Mouse (Mus musculus) hindbrain, embryonic 11.5 days (tissue): ENCODE measurements around the gene Fndc10. TPM values are rescaled to one million over a fixed set of nuclear protein-coding genes. Genes with fewer than 3 reads are reported as not detected.

Experiments
- ATAC-seq: fragments of 200-750 bp; cut with Nextera tagmentation; 2 replicates; pipeline ENCODE4 v1.8.0; 2017; ENCODE audit warnings: mild to moderate bottlenecking, moderate TSS enrichment, moderate library complexity; ENCODE audit not compliant: low FRiP score
- DNase-seq: peaks from one replicate; pipeline ENCODE4 v3.0.0-alpha.2; 2015; ENCODE audit warnings: low spot score
- H3K27ac ChIP-seq: fragments of 300-500 bp; sonication (generic); 2 replicates; pipeline ENCODE4 v1.5.1; 2014; ENCODE audit warnings: mild to moderate bottlenecking, low read depth, low read length
- H3K27me3 ChIP-seq: fragments of 300-500 bp; sonication (generic); 2 replicates; pipeline ENCODE4 v1.6.1; 2014; ENCODE audit warnings: mild to moderate bottlenecking, low read length, moderate library complexity, mixed read lengths; ENCODE audit not compliant: control insufficient read depth, insufficient read depth
- H3K36me3 ChIP-seq: fragments of 300-500 bp; sonication (generic); 2 replicates; pipeline ENCODE4 v1.6.1; 2014; ENCODE audit warnings: mild to moderate bottlenecking, low read length, moderate library complexity, mixed read lengths; ENCODE audit not compliant: control insufficient read depth, insufficient read depth
- H3K4me1 ChIP-seq: fragments of 300-500 bp; sonication (generic); replicated peaks from 2 replicates; pipeline ENCODE4 v1.6.1; 2014; ENCODE audit warnings: low read length, mixed read lengths; ENCODE audit not compliant: control insufficient read depth, insufficient read depth
- H3K4me2 ChIP-seq: fragments of 300-500 bp; sonication (generic); replicated peaks from 2 replicates; pipeline ENCODE4 v1.6.1; 2014; ENCODE audit warnings: mild to moderate bottlenecking, low read depth, low read length
- H3K4me3 ChIP-seq: fragments of 300-500 bp; sonication (generic); 2 replicates; pipeline ENCODE4 v1.5.1; 2014; ENCODE audit warnings: low read depth, low read length
- H3K9ac ChIP-seq: fragments of 300-500 bp; sonication (generic); 2 replicates; pipeline ENCODE4 v1.6.1; 2014; ENCODE audit warnings: low read depth, low read length
- H3K9me3 ChIP-seq: fragments of 300-500 bp; sonication (generic); 2 replicates; pipeline ENCODE4 v1.6.1; 2016; ENCODE audit warnings: low read length; ENCODE audit not compliant: control insufficient read depth
- WGBS: fragments of 180-500 bp; shearing (Covaris S2); extraction: QIAGEN DNeasy Blood & Tissue Kit; methylation state at CpG from one replicate; pipeline ENCODE4 v1.1.7; 2014; 5-methylcytosine and 5-hydroxymethylcytosine counted together
- polyA plus RNA-seq: library from polyadenylated mRNA; unstranded; fragments of >200 nt; fragmentation: Nextera tagmentation; extraction: Ambion mirVana; gene quantifications from 2 replicates; pipeline ENCODE4 v1.2.1, GENCODE M21; 2014

Gene Fndc10
- polyA plus RNA-seq, 1 experiment from 2014 or later: 1.6 TPM

DNA sequence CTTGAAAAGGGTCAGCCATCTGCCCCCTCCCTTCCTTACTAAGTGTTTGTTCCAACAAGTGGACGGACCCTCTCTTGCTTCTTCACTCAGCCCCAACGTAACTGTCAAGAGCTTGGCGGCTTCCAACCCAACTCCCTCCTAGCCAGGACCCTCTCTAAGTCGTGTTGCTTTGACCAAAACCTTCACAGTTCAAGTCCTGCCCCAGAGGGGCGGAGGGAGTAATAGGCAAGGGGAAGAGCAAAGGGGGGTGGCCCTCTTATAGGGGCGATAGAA is 40.0 kb upstream of the Fndc10 start:
- H3K4me1 ChIP-seq: peaks cover 14% of the 10 kb centered on the region
- peak overlapping the region; percentile 66 for H3K4me2 ChIP-seq
- H3K27me3 ChIP-seq: peaks cover 50% of the 10 kb centered on the region
- no peaks in the 10 kb centered on the region for H3K9me3 ChIP-seq
- DNase-seq: no peak
- ATAC-seq: peak; percentile 2; the same call in 1 of the 2 replicates
- no peaks in the 10 kb centered on the region for H3K36me3 ChIP-seq
- peak overlapping the region; percentile 29; the same call in 1 of the 2 replicates for H3K4me3 ChIP-seq
- peak overlapping the region; percentile 45; the same call in 1 of the 2 replicates for H3K9ac ChIP-seq
- no peak overlapping the region for H3K27ac ChIP-seq
- WGBS: 4% methylated on average over 6 of the region's 6 CpGs

DNA sequence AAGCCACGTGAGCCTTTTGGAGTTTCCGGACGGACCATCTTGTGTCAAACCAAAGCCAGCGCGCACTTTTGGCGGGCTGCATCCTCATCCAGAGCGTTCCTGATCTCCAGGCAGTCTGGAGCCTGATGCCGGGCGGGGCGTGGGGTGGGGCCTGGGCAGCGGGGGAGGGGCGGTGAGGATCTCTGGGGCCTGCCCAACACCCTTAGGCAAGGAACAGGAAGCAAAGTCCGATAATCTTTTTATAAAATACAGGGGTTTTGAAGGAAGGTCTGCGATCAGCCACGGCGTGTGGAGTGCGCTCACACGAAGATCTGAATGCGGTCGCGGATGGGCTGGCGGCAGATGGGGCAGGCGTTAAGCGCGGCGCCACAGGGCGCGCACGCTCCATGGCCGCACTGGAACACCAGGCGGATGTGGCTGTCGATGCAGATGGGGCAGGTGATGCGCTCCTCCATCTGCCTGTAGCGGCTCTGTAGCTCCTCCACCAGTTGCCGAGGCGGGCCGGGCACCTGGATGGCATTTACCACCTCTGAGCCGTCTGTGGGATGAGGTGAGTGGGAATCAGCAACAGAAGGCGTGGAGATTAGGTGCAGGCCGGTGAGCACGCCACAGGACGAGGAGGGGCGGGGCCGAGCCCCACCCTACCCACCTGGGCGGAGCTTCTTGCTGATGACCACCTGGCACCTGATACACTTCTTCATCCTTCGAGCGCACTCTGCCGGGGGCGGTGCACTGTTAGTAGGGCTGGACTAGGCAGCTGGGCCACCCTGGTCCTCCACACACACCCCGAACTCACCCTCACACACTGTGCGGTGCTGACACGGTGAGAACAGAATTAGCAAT is 39.5 kb upstream of the Fndc10 start:
- Histone ChIP-seq H3K4me1 (peaks cover 14% of the 10 kb centered on the region), H3K27me3 (peaks cover 50% of the 10 kb centered on the region), H3K9me3 (no peaks in the 10 kb centered on the region), H3K9ac (peak overlapping the region; percentile 45; the same call in 1 of the 2 replicates), H3K36me3 (no peaks in the 10 kb centered on the region), H3K27ac (no peak overlapping the region), H3K4me2 (peak overlapping the region; percentile 66), H3K4me3 (peak overlapping the region; percentile 29)
- WGBS: 2% methylated on average over 52 of the region's 52 CpGs
- ATAC-seq (peak; percentile 28; the same call in 1 of the 2 replicates), DNase-seq (peak; percentile 59)

DNA sequence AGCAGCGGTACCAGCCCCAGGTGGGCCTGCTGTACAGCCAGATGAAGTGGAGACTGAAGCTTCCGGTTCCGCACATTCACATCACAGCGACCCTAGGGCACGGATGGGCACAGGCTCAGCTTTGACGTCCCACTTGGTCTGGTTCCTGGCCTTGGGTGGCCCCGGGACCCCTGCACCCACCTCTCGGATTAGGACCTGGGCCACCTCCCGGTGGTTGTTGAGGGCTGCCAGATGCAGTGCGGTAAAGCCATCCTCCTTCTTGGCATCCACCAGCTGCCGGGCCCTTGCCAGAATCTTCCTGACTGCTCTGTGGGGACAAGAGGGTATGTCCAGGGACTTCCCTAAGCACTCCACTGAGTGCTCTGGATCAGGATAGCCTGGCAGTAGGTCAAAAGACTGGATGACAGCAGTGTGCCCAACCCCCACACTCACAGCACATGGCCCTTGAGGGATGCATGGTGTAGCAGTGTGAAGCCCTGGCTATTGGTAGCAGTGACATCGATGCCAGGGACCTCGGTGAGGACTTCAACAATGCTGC is 37.9 kb upstream of the Fndc10 start:
- DNase-seq (no peak), ATAC-seq (no peak)
- H3K4me3 ChIP-seq: no peak overlapping the region
- no peak overlapping the region for H3K4me2 ChIP-seq
- H3K4me1 ChIP-seq: peaks cover 14% of the 10 kb centered on the region
- H3K9me3 ChIP-seq: no peaks in the 10 kb centered on the region
- no peak overlapping the region for H3K27ac ChIP-seq
- no peaks in the 10 kb centered on the region for H3K36me3 ChIP-seq
- 92% methylated on average over 13 of the region's 13 CpGs for WGBS
- no peak overlapping the region for H3K9ac ChIP-seq
- H3K27me3 ChIP-seq: peaks cover 47% of the 10 kb centered on the region

DNA sequence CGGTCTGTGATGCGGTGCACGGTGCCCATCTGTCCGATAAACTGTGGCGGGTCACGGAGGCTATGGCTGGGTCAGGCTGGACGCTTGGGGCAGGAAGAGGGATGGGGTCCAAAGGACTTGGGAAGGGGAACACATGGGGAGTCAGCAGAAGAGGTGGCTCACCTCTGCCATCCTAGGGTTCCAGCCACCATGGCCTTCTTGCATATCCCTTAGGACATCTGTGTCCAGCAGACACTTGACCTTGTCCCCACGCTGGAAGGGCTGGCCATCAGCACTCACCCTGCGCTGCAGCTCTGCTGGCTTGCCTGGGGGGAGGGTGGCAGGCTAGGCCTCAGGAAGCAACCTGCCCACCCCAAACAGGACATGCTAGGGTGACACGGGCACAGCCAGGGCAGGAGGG is 35.2 kb upstream of the Fndc10 start:
- Histone ChIP-seq H3K27me3 (peaks cover 21% of the 10 kb centered on the region), H3K27ac (no peak overlapping the region), H3K4me2 (no peak overlapping the region), H3K9ac (no peak overlapping the region), H3K4me3 (no peak overlapping the region), H3K4me1 (peaks cover 9% of the 10 kb centered on the region), H3K9me3 (no peaks in the 10 kb centered on the region), H3K36me3 (no peaks in the 10 kb centered on the region)
- ATAC-seq: no peak
- 94% methylated on average over 10 of the region's 10 CpGs for WGBS
- DNase-seq: no peak

DNA sequence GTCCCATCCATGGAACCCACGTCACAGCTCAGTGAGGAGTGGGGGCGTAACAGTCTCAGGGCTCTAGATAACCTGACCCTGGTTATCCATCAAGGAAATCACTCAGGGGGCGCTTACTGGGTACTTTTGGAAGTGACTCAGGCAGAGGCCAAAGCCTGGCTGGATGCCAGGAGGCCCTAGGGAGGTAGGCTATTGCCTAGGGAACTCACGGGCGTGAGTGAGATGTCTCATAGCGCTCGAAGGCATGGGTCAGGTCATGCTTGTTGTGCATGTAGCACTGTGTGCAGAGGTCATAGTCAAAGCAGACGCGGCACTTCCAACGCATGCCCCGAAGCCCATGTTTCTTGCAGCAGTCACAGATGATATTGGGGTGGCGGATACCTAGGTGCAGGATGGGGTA is 33.5 kb upstream of the Fndc10 start:
- H3K4me3 ChIP-seq: no peak overlapping the region
- H3K27ac ChIP-seq: no peak overlapping the region
- DNase-seq: no peak
- H3K27me3 ChIP-seq: peaks cover 5% of the 10 kb centered on the region
- H3K4me1 ChIP-seq: no peaks in the 10 kb centered on the region
- H3K4me2 ChIP-seq: no peak overlapping the region
- 91% methylated on average over 12 of the region's 12 CpGs for WGBS
- ATAC-seq: no peak
- no peaks in the 10 kb centered on the region for H3K36me3 ChIP-seq
- no peaks in the 10 kb centered on the region for H3K9me3 ChIP-seq
- H3K9ac ChIP-seq: no peak overlapping the region

DNA sequence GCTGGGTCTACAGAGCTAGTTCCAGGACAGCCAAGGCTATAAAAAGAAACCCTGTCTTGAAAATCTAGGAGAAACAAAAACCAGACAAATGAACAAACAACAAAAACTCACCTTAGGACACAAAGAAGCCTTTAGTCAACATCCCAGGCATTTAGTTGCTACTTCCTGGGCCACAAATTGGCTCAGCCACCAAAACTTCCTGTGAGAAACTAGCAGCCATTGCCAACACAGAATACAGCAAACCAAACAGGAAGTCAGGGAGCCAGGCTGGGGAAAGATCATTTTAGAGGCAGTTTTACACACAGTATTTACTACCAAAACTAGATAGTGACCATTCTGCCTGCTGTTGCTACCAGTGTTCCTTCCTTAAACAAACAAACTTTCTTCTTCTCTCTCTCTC is 27.2 kb upstream of the Fndc10 start:
- Histone ChIP-seq H3K27ac (no peak overlapping the region), H3K4me1 (no peaks in the 10 kb centered on the region; the same call in 1 of the 2 replicates), H3K9me3 (no peaks in the 10 kb centered on the region), H3K36me3 (no peaks in the 10 kb centered on the region), H3K27me3 (no peaks in the 10 kb centered on the region), H3K4me2 (no peak overlapping the region), H3K4me3 (no peak overlapping the region), H3K9ac (no peak overlapping the region)
- ATAC-seq (no peak), DNase-seq (no peak)

DNA sequence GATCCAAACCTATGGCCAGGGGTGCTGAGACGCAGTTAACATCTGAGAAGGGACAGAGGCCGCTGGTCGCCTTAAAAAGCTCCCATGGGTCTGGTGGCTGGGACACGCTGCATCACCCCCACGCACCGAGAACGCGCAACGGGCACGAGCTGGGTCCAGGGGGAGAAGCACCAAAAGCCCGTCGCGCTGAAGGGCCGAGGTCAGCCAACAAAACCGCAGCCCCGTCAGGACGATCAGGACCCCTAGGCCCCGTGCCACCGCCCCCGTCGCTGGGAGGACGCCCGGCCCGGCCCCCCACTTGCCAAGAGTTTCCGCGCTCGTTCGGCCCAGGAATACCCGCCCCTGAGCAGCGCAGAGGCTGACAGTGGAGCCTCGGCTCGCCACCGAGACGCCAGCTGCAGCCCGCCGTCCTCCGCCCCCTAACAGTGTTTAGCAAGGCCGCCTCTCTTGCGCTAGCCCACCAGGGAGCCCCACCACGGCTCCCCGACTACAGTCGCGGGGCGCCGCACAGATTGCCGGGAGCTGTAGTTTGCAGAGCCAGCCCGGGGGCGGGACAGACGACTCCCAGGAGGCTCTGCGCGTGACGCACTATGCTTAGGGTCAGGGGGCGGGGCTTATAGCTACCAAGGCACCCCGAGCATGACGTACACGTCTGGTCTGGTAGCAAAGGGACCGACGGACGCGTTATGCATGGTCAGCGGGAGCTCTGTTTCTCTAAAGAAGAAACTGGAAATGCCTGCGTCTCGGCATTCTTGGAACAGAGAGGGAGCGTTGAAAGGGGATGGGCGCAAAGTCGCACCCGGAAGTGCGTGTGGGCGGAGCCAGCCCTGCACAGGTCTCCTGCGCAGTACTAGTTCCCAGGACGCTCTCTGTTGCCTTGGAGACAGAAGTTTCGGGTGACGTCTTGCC is 25.2 kb upstream of the Fndc10 start, which contains the start of gene Mib2:
Gene Mib2 (minus strand): TSS at position 510 of the 909 bp plus-strand sequence.
- H3K4me1 ChIP-seq: no peaks in the 10 kb centered on the region; the same call in 1 of the 2 replicates
- ATAC-seq (peak; percentile 99), DNase-seq (peak; percentile 99)
- peak within 1 kb of the TSS; percentile 79 for H3K9ac ChIP-seq
- H3K36me3 ChIP-seq: no peaks in the 10 kb centered on the region
- peak within 1 kb of the TSS; percentile 81 for H3K4me3 ChIP-seq
- H3K4me2 ChIP-seq: peak within 1 kb of the TSS; percentile 91
- WGBS: under 1% methylated on average over 73 of the region's 73 CpGs
- no peaks in the 10 kb centered on the region for H3K9me3 ChIP-seq
- no peaks in the 10 kb centered on the region for H3K27me3 ChIP-seq
- H3K27ac ChIP-seq: peak within 1 kb of the TSS; percentile 65

DNA sequence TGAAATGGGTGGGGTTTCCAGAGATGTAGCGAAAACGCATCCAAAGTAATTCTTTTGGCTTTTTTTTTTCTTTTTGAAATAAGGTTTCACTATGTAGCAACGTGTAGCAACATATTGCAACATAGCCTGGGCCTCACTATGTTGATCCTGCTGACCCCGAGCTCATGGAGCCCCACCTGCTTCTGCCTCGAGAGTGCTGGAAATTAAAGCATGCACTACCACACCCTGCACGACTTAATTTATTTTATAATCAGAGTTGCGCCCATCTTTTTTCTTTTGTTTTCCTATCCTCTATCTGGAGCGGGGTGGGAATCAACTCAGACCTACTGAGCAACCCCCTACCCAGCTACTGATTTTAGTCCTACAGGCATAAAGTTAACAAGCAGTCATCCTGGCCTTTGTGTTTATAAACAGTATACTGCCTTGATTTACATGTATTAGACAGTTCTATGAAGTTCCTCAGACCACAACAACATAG is 24.5 kb upstream of the Fndc10 start:
- H3K9me3 ChIP-seq: no peaks in the 10 kb centered on the region
- H3K4me3 ChIP-seq: peak overlapping the region; percentile 81
- no peaks in the 10 kb centered on the region for H3K27me3 ChIP-seq
- H3K9ac ChIP-seq: no peak overlapping the region
- H3K4me2 ChIP-seq: peak overlapping the region; percentile 91
- no peaks in the 10 kb centered on the region; the same call in 1 of the 2 replicates for H3K4me1 ChIP-seq
- ATAC-seq (peak; percentile 63), DNase-seq (no peak)
- no peaks in the 10 kb centered on the region for H3K36me3 ChIP-seq
- no peak overlapping the region for H3K27ac ChIP-seq
- 1% methylated on average over 8 of the region's 8 CpGs for WGBS
